Mouse (Mus musculus): ENCODE measurements around the gene Rtl10.

- TF ChIP-seq POLR2A (IDR thresholded peaks at IDR 0.05; ENCODE audit: extremely low read depth, insufficient read depth, low read length) = no peak
- no peak for TF ChIP-seq CTCF (IDR thresholded peaks at IDR 0.05; ENCODE audit: low read depth, low read length)
These were observed 8.0 kb downstream of the Rtl10 start for GRCm38 (mm10) chr16:18506524-18507199.

Data from liver, adult 2 months (tissue).